Mouse (Mus musculus): ENCODE results near the gene Slc35d2.
A peak's percentile ranks its signal among the peaks of the same experiment; 100 is the strongest.

- TF ChIP-seq CTCF (IDR thresholded peaks at IDR 0.05) (peak; percentile 56), EP300 (IDR thresholded peaks at IDR 0.05) (no peak)
Measured at GRCm38 (mm10) chr13:64117442-64117841, 11.7 kb downstream of the Slc35d2 start.
